Mouse (Mus musculus): ENCODE data around the gene C5ar1.
"Not testable (repeated sequence)": the region's sequence is repeated elsewhere in the genome, so short reads cannot be mapped to it uniquely, and the experiment has no call there.

Gene C5ar1

DNA sequence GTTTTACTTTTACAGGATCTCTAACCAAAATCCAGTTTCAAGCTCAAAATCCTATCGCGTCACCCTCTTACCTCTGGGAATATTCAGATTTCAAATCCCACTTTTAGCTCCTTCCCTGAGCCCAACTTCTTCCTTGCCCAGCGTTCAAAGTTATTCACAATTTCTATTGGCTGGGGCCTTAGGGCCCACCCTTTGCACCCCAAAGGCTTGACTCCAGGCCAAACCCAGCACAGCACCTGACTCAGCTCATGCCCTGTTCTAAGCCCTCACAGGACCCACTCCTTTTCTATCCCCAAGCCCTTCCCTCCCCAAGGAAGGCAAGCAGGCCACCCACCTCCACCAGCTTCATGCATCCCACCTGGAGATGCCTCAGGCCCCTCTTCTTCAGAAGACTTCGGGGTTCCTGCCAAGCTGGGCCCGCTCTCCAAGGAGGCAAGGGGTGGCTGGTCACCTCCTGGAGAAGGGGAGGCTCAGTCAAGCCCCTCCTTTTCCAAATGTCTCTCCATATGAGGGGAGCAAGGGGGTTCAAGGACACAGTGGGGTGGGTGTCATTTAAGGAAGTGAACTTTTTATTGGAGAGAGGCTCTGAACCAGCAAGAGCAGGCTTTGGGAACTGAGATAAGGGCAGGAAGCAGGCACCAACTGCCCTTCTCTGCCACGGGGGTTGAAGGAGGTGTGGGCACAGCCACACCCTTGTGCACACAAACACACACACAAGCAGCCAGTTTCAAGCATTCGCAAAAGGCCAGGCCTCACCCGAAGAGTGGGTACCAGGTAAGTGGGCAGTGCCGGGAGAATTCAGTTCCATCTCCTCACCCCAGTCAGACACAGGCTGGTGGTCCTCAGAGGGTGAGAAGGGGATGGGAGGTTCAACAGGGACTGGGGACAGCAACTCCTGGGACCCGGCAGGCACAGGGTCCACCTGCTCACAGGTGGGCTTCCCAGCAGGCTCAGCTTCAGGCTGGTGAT is 15.9 kb upstream of the C5ar1 start:
- in situ Hi-C loops (cut with MboI; ENCODE audit: low sequenced_read_pairs): no loop called here

DNA sequence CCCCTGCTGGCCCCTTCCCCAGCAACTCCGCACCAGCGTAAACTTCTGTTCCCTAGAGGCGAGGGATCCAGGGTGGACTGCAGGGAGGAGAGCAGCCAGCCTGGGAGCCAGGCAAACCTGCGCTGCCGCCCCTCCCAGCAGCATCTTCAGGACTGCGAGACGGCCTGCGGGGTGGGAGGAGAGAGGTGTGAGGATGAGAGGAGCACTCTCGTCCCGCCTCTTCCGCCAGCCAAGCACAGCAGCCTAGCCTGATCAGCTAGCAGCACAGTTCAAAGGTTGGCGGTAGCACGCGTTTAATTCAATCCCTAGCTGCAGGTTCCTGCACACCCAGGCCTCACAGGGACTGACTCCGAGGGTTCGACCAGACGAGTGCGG is 14.4 kb upstream of the C5ar1 start:
- in situ Hi-C loops (cut with MboI; ENCODE audit: low sequenced_read_pairs): no loop called here

DNA sequence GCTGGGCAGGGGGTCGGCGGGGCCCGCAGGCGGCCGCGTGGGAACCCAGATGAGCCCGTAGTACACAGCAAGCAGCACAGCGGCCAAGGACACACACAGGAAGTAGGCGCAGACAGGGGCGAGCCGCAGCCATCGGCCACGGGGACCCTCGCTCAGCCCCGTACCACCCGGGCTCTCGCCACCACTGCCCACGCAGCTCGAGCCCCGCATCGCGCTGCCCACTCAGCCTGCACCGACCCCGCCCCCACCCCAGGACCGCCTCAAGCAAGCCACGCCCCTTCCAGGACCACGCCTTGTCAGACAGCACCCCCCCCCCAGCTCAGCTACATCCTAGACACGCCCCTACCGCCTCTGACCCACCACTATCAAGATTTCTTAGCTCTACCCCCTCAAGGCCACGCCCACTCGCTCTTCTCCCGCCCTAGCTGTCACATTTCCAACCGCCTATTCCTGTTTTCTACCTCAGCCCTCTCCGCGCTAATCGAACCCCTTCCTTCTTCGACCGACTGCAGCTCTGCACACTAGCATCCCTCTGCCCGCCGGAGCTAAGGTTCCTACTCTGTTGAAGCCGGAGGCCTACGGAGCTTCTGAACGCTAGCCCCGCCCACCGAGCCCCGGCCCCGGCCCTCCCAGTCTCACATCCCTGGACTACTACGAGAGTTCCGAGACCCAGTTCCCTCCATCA is 13.9 kb upstream of the C5ar1 start, which contains the start of gene Inafm1:
Gene Inafm1 (minus strand): TSS at position 537 of the 685 bp plus-strand sequence.
- in situ Hi-C loops (cut with MboI; ENCODE audit: low sequenced_read_pairs): no loop called here

DNA sequence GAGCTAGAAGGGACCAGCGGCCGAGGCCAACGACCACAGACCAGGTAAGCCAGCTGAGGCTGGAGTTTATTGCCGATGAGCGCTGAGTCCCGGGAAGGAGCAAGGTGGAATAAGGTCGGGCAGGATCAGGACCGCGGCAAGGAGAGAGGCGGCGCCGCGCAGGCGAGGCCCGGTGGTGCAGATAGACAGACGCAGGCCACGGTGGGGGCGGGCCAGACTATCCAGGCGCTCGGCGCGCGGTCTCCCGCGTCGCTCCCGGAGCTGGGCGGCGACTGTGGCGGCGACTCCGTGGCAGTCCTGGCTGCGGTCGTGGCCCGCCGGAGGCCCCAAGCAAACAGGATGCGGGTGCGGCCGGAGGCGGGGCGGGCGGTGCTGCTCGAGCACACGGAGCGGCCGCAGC is 13.3 kb upstream of the C5ar1 start:
- in situ Hi-C loops (cut with MboI; ENCODE audit: low sequenced_read_pairs): no loop called here

DNA sequence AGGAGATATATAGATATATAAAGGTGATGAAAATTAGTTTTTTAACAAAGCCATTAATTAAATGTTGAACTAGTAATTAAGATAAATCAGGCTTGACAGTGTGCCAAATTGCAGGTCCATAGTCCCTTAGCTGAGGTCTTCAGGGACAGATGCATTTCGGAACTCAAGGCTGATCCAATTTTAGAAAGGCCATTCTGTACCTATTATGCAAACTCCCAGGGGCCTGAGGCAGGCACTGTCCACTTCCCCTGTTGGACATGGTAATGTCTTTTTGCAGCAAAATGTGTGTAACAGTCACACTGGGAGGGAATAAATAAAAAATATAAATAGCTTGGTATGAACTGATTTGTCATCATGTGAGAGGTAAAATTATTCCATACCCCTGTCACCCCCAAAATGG is 11.8 kb upstream of the C5ar1 start:
- in situ Hi-C loops (cut with MboI; ENCODE audit: low sequenced_read_pairs): no loop called here

DNA sequence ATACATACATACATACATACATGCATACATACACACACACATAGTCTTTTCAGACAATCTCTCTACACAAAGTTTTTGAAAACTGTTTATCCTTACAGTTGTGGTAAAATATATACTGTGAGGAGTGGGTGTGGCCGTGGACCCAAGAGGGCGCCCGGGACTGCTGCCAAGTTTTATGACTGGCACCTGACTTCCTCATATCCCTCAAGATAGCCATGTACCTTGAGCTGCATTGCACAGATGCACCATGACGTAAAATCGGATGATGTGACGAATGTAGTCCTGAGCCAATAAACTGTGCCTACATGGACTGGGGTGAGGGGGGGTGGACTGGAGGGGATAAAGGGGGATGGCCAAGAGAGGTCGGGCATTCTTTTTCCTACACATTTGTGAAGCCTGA is 7.3 kb upstream of the C5ar1 start:
- in situ Hi-C loops (cut with MboI; ENCODE audit: low sequenced_read_pairs): loop anchor here (5.0 to 10.0 kb wide), 2 partner anchors 52 to 84 kb away; no protein-coding TSS in a partner anchor

DNA sequence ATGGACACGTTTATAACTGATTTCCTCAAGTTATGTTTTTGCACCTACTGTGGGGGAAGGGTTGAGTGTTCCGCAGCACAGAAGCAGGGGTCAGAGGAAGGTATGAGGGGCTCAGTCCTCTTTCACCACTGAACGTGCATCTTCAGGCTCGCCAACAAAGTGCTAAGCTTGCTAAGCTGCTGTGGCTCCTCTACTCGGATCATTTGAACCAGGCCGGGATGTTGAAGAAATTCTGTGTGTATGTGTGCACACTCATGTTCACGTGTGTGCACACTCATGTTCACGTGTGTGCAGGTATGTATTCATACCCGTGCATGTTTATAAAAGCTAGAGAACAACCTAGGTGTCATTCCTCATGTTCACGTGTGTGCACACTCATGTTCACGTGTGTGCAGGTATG is 6.5 kb upstream of the C5ar1 start:
- in situ Hi-C loops (cut with MboI; ENCODE audit: low sequenced_read_pairs): loop anchor here (5.0 to 10.0 kb wide), 2 partner anchors 51 to 84 kb away; no protein-coding TSS in a partner anchor

DNA sequence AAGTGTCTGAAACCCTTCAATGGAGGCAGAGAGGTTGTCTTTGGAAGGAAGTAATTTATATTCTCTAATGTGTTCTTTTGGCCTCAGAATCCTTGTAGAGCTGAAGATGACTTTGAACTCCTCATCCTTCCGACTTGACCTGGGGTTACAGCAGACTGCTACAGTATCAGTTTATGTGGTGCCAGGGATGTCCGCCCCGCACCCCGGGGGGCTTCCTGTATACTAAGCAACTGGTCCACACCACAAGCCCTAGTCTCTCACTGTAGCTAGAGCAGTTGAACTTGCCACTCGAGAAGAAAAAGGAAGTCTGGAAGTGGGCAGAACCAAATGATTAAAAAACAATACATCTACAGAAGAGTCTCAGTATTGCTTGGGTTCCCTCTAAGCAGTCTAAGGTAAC is 4.5 kb upstream of the C5ar1 start:
- in situ Hi-C loops (cut with MboI; ENCODE audit: low sequenced_read_pairs): loop anchor here (10.0 kb wide), 1 partner anchor 49 kb away; no protein-coding TSS in a partner anchor

DNA sequence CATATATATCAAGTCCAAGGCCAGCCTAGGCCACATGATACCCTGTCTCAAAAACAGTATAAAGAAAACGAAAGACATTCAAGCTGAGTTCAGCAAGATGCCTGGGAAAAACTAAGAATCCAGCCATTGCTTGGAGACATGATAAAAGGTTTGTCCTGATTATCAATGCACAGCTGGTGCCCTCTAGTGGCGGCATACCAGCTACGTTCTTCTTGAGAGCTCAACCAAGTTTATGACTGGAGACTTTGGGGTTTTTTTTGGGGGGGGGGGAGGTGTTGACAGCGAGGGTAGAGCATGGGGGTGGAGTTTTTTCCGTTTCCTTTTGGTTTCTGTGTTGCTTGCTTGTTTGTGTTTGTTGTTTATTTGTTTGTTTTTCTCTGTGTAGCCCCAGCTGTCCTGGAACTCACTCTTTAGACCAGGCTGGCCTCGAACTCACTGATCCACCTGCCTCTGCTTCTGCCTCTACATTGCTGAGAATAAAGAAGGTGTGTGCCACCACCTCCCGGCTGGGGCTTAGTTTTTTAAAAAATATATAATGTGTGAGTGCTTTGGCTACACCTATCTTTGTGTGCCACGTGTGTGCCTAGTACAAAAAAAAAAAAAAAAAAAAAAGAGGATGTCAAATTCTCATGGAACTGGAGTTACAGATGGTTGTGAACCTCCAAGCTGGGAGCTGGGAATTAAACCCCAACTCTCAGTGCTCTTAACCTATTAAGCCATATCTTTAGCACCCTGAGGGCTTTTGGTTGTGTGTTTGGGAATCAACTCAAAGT is 3.9 kb upstream of the C5ar1 start:
- in situ Hi-C loops (cut with MboI; ENCODE audit: low sequenced_read_pairs): loop anchor here (10.0 kb wide), 1 partner anchor 48 kb away; no protein-coding TSS in a partner anchor

DNA sequence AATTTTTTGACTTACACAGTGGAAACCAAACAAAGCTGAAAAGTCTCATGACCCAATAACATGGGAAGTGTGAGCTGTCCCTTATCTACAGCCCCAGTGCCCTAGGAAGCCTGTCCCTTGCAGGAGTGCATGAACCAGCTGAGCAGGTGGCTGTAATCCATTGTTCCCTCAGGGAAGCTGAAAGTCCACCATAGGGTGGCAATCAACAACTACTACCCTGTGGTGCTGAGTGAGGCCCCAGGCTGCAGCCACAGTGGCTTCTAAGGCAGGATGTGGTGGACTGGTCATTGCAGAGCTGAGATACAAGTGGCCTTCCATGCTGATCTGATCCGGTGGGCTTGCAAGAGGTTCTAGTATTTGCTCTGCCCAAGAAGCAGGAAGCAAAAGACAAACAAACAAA is 1.8 kb upstream of the C5ar1 start:
- in situ Hi-C loops (cut with MboI; ENCODE audit: low sequenced_read_pairs): loop anchor here (10.0 kb wide), 1 partner anchor 46 kb away; no protein-coding TSS in a partner anchor

DNA sequence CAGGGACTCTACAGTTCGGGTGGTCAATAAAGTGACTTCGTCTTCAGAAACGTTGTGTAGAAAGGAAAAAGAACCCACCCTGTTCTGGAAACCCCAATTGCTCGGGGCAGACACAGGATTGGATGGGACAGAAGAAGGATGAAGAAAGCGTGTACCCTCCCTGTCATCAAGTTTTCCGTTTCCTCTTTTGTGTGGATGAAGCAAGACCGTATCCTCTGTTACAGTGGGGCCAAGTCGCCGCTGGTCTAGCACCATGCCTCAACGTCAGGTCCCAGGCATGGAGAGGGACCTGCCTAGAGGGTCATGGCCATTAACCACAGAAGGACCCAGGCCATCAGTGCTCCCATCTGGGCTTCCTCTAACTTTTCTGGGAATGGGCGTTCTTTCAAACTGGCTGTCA is 1.5 kb downstream of the C5ar1 start:
- in situ Hi-C loops (cut with MboI; ENCODE audit: low sequenced_read_pairs): no loop called here

DNA sequence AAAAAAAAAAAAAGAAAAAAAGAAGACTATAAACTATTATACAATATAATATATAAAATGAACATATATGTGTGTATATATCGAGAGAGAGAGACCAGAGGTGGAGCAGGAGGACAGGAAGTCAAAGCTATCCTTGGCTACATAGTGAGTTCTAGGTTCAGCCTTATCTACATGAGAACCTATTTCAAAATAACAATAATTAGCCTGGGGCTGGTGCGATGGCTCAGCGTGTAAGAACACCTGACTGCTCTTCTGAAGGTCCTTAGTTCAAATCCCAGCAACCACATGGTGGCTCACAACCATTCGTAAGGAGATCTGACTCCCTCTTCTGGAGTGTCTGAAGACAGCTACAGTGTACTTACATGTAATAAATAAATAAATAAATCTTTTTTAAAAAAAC is 3.4 kb downstream of the C5ar1 start:
- in situ Hi-C loops (cut with MboI; ENCODE audit: low sequenced_read_pairs): not testable (repeated sequence)

DNA sequence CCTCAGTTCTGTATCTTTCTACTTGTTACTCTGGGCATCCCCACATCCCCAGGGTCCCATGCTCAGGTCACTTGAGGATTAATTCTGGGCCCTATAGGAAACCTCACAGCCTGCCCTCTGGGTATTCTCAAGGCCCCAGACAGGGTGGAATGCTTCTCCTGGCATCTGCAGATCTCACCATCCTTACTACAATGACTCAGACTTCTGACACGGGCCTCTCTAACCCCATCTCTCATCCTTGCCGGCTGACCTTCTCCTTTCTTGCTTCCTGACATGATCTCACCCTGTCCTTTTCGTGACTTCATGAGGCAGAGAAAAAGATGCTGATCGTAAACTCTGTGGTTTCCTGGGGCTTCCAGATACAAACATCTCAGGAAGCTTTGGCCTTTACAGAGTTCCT is 5.1 kb downstream of the C5ar1 start:
- in situ Hi-C loops (cut with MboI; ENCODE audit: low sequenced_read_pairs): no loop called here

DNA sequence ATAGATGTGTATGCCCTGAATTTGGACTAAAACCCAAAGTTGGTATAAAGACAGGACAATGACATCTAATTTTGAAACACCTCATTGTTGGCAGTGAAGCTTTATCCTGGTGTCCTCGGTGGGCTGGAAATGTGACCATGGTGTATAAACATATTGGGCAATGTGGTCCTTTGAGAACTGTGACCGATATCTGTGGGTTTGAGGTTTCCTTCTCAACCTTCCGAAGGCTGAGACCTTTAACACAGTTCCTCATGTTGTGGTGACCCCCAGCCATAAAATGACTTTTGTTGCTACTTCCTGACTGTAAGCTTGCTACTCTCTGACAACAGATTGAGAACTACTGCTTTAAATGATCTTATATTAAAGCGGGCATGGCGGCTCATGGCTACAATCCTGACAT is 8.7 kb downstream of the C5ar1 start:
- in situ Hi-C loops (cut with MboI; ENCODE audit: low sequenced_read_pairs): no loop called here

DNA sequence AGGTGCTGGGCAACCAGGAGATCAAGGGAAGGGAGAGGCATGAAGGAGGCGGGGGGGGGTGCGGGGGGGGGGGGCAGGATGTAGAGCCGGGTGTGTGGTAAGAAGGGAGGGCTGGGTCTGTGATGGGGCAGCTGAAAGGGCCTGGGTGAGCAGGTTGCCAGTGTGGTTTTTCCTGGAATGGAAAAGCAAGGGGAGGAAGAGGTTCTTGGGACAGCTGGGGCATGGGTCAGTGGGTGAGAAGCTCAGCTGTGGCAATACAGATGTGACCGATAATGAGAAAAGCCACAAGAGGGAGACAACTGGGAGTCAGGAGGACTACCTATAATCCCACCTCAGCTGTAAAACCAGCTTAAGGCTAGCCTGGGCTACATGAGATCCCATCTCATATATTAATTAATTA is 13.4 kb downstream of the C5ar1 start:
- in situ Hi-C loops (cut with MboI; ENCODE audit: low sequenced_read_pairs): no loop called here

DNA sequence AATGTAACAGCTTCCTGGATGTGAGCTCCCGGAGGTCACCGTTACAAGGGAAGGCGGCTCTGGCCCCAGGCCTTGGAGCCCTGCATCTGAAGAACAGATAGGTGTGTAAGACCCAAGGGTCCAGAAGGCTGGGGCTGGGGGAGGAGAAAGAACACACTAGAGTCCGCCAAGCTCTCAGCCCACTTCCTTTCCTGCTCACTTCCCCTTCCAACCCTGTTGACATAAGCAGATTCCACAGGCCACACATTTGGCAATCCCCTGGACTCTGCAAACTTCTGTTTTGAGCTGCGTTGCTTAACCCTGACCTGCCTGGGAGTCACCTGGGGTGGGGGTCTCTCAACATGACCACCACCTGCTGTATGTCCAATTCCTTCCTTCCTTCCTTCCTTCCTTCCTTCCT is 15.3 kb downstream of the C5ar1 start, which contains the start of gene C5ar2:
Gene C5ar2 (minus strand): TSS at position 88 of the 400 bp plus-strand sequence.
- in situ Hi-C loops (cut with MboI; ENCODE audit: low sequenced_read_pairs): no loop called here

DNA sequence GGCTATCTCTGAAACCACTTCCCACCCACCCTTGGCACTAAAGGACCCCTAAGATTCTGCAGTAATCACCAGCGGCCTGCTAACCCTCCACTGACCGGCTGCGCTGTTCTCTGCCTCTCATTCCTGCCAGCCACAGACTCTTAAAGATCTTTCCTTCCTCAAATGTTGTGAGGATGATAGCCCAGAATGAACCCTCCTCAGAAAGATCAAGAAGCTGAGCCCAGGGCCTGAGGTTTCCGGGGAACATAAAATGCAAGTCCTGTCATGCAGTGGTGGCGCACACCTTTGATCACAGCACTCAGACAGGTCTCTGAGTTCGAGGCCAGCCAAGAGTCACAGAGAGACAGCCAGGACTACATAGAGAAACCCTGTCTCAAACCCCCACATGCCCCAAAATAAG is 17.1 kb downstream of the C5ar1 start:
- in situ Hi-C loops (cut with MboI; ENCODE audit: low sequenced_read_pairs): no loop called here

DNA sequence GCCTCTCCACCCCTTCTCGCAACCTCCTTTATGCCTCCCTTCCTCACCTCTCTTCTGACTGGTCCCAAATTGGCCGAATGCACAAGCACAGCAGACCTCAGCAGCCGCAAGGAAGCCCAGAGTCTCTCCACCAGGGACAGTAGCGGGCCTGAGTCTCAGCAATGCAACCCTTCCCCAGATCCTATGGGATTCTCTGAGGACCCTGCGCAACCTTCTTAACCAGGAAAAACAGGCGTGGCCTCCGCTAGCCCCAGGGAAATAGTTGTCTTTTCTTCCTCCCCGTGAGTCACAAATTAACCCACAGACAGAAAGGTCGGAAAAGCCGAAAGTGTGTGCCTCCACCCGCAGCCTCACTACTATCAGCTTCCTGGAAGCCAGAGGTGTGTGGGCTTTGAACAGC is 17.6 kb downstream of the C5ar1 start:
- in situ Hi-C loops (cut with MboI; ENCODE audit: low sequenced_read_pairs): no loop called here

DNA sequence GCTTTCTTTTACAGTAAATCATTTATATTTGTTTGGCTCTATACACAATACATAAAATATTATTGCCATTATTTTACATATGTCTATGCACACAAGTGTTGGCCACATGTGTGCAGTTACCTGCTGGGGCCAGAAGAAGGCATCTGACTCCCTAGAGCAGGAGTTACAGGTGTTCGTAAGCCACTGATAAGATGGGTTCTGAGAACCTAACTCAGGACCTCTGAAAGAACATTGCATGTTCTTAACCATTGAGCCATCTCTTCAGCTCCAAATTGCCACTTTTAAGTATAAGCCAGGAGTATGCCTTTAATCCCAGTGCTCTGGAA is 18.4 kb downstream of the C5ar1 start:
- in situ Hi-C loops (cut with MboI; ENCODE audit: low sequenced_read_pairs): no loop called here

DNA sequence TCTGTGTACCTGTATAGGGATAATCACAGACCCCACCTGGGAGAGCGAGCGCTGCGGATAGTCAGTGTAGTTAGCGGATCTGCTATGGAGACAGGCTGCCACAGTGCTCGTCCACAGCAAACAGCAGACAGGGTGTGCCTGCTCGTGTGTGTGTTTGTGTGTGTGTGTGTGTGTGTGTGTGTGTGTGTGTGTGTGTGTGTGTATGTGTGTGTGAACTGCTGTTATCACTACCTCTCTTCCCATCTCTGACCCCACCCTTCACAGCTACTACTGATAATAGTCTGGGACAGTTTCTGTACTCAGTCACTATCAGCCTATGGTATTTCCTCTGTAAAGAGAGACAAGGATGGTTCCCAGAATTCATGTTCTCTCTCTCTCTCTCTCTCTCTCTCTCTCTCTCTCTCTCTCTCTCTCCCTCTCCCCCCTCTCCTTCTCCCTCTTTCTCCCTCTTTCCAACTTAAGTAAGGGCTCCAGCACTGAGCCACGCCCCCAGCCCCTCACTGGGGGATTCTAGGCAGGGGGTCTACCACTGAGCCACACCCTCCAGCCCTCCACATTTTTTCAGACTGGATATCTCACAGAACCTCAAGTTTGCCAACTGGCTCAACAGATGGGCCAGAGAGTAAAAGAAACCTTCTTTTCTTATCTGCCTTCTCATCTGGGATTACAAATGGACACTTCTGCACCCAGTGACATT is 18.9 kb downstream of the C5ar1 start:
- in situ Hi-C loops (cut with MboI; ENCODE audit: low sequenced_read_pairs): no loop called here

Measured in CH12F3 (cell line).